Mouse (Mus musculus) limb, embryonic 10.5 days (tissue): ENCODE measurements around the gene Sec23b. TPM values are rescaled to one million over a fixed set of nuclear protein-coding genes. Genes with fewer than 3 reads are reported as not detected.

Experiments
- DNase-seq: peaks from one replicate; pipeline ENCODE4 v3.0.0-alpha.2; 2017; ENCODE audit warnings: low spot score
- H3K27ac ChIP-seq: fragments of 300-500 bp; sonication (generic); 2 replicates; pipeline ENCODE4 v1.5.1; 2016; ENCODE audit warnings: mild to moderate bottlenecking
- H3K27me3 ChIP-seq: fragments of 300-500 bp; sonication (generic); 2 replicates; pipeline ENCODE4 v1.6.1; 2016; ENCODE audit warnings: low read depth, mild to moderate bottlenecking; ENCODE audit not compliant: poor library complexity, severe bottlenecking
- H3K36me3 ChIP-seq: fragments of 300-500 bp; sonication (generic); 2 replicates; pipeline ENCODE4 v1.6.1; 2016; ENCODE audit warnings: mild to moderate bottlenecking, moderate library complexity
- H3K4me1 ChIP-seq: fragments of 300-500 bp; sonication (generic); 2 replicates; pipeline ENCODE4 v1.6.1; 2016
- H3K4me3 ChIP-seq: fragments of 300-500 bp; sonication (generic); 2 replicates; pipeline ENCODE4 v1.5.1; 2016; ENCODE audit warnings: mild to moderate bottlenecking, moderate library complexity
- H3K9me3 ChIP-seq: fragments of 300-500 bp; sonication (generic); replicated peaks from 2 replicates; pipeline ENCODE4 v1.6.1; 2016; ENCODE audit warnings: mild to moderate bottlenecking
- WGBS: fragments of 180-500 bp; shearing (Covaris S2); methylation state at CpG from one replicate; pipeline ENCODE4 v1.1.7; 2016; 5-methylcytosine and 5-hydroxymethylcytosine counted together
- microRNA-seq: library from miRNA; unstranded; fragments of <30 nt; microRNA quantifications from one replicate; pipeline ENCODE4, GENCODE M21; 2017
- polyA plus RNA-seq: library from polyadenylated mRNA; unstranded; fragments of >200 nt; fragmentation: Nextera tagmentation; extraction: Ambion mirVana; gene quantifications from 2 replicates; pipeline ENCODE4 v1.2.1, GENCODE M21; 2016

Sec23b gene
- polyA plus RNA-seq, 1 experiment from 2014 or later, result 112 TPM

DNA sequence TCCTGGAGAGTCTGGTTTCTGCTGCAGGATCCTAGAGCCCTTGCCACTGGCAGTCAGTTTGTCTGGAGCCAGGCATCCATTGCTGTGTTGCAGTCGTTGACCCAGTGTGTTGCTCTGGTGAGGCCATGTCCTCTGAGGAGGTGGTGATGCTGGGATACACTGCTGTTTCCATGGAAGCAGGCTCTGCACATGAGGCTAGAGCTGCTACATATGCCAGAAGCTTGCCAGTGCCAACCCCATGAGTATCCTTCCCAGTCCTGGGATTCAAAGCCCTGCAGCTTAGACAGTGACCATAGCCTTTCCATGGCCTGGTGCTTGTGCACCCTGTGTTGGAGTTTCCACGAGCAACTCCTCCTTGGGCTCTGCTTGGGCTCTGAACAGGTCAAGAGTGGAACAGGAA lies 77.5 kb downstream of the Sec23b start:
- Histone ChIP-seq H3K27me3 (no peaks in the 10 kb centered on the region), H3K36me3 (no peaks in the 10 kb centered on the region), H3K27ac (no peak overlapping the region), H3K4me3 (no peak overlapping the region), H3K9me3 (no peaks in the 10 kb centered on the region), H3K4me1 (no peaks in the 10 kb centered on the region)
- 81% methylated on average over 2 of the region's 2 CpGs for WGBS
- DNase-seq, result peak; percentile 21

DNA sequence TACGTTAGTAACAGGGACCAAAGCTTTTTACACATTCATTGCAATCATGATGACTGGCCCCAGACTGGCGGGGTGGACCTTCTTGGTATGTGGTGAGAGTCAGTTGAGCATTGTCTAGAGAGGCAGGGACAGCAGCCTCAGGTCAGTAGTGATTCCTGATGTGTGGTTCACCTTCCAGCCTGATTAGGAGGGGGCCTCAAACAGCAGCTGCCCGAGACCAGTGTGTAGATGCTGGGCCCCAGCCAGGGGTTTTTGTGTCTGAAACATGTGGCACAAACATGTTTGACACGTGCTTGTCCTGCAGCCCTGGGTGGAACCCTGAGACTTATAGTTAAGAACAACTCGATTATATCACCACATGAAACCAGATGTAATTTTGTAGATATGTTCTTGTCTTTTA lies 78.2 kb downstream of the Sec23b start:
- DNase-seq, result no peak
- Histone ChIP-seq H3K4me1 (no peaks in the 10 kb centered on the region), H3K4me3 (no peak overlapping the region), H3K36me3 (no peaks in the 10 kb centered on the region), H3K9me3 (no peaks in the 10 kb centered on the region), H3K27me3 (no peaks in the 10 kb centered on the region), H3K27ac (no peak overlapping the region)
- 85% methylated on average over 5 of the region's 5 CpGs for WGBS

DNA sequence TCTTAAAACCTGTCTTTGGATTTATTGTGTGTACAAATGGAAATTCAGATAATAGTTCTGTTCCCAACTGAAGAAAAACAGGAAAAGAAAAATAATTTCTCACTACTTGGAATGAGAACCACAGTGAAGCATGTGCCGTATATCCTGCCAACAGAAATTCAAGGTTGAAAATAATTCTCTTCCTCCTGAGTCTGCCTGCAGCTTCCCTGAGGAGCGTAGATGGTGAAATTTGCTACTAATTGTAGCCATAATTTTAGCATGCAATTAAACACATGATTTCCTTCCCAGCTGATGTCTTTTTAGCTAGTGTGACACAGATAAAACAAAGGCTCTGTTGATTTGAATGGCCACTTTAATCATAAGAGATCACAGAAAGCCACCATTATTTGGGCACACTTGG lies 78.7 kb downstream of the Sec23b start:
- Histone ChIP-seq H3K9me3 (no peaks in the 10 kb centered on the region), H3K4me3 (no peak overlapping the region), H3K36me3 (no peaks in the 10 kb centered on the region), H3K27ac (no peak overlapping the region), H3K27me3 (no peaks in the 10 kb centered on the region), H3K4me1 (no peaks in the 10 kb centered on the region)
- no peak for DNase-seq
- WGBS, result 89% methylated on average over 2 of the region's 2 CpGs

DNA sequence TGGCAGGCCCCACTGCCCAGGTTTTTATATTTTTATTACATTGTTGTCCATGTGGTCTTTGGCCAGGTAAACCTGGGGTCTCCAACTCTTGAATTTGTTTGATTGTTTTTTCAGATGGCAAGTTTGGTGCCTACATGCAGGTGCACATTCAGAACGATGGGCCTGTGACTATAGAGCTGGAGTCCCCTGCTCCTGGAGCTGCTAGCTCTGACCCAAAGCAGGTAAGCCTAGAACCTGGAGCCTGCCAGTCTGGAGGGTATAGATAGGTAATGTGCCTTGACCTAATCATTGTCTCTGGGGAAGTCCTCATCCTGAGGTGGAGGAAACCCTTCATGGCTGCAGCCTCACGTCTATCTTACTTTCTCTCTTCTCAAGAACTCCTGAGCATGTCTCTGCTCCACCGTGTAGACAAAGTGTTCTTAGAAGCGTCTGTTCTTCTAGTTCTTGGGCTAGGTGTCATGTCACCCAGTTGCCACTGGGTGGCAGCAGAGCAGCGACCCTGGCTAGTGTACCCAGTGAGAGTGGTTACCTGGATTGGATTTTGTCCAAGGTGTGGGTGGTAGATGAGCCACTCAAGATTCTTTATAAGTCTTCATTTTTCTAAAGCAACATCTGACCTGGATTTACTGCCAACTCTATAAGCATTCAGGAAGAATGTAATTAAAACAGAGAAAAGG lies 79.8 kb downstream of the Sec23b start:
- H3K27me3 ChIP-seq, result no peaks in the 10 kb centered on the region
- H3K9me3 ChIP-seq, result no peaks in the 10 kb centered on the region
- DNase-seq, result peak; percentile 71
- H3K36me3 ChIP-seq, result no peaks in the 10 kb centered on the region
- no peak overlapping the region for H3K27ac ChIP-seq
- 26% methylated on average over 5 of the region's 5 CpGs for WGBS
- no peak overlapping the region for H3K4me3 ChIP-seq
- H3K4me1 ChIP-seq, result no peaks in the 10 kb centered on the region

DNA sequence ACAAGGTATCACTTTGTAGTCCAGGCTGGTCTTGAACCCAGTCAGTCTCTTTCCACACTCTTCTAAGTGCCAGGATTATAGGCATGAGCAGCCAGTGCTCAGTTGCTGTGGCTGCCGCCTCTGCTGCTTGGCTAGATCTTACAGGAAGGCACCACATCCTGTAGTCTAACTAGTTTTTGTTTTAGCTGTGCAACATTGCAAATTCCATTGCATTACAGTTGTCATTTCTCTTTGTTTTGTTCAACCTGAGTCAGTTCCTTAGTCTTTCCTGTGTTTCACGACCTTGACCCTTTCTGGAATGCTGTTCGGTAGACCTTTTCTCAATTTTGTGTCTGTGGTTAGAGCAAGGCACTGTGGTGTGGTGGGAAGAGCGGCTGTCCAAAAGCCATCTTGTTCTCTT lies 81.2 kb downstream of the Sec23b start:
- Histone ChIP-seq H3K4me3 (no peak overlapping the region), H3K27ac (no peak overlapping the region), H3K36me3 (no peaks in the 10 kb centered on the region), H3K27me3 (no peaks in the 10 kb centered on the region), H3K4me1 (no peaks in the 10 kb centered on the region), H3K9me3 (no peaks in the 10 kb centered on the region)
- DNase-seq, result no peak
- WGBS, result 86% methylated on average over 4 of the region's 4 CpGs

DNA sequence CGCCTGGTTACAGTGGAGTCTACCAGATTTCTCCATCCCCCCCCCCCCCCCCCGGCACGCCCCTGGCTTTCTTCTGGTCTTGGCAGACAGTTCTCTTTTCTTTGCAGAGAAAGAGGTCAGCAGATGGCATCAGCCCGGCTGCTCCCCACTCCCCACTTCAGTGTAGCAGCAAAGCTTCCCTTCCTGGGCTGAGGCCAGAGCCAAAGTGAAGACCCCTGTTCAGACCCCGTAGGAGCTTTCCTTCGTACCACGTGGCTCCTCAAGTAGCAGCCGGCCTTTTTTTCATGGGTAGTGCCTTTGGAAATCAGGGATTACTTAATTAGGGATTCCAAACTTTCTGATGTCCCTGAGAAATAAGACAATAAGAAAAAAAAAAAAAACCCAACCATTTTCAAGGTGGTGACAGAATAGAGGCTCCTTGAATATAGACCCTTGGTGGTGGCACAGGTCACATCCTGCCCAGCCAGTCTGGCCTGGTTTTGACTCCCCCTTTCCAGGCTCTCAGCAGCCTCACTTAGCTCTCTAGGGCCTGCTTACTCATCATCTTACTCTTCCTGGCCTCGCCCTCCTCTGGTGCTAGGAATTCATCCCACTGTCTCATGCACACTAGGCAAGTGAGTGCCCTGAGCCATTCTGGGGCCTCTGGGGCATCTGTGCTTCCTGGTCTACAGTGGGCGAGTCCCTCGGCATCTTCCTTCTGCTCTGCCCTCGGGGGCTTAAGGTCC lies 81.8 kb downstream of the Sec23b start:
- no peaks in the 10 kb centered on the region for H3K27me3 ChIP-seq
- WGBS, result 81% methylated on average over 12 of the region's 12 CpGs
- no peaks in the 10 kb centered on the region for H3K36me3 ChIP-seq
- H3K4me1 ChIP-seq, result no peaks in the 10 kb centered on the region
- no peak overlapping the region for H3K27ac ChIP-seq
- no peaks in the 10 kb centered on the region for H3K9me3 ChIP-seq
- H3K4me3 ChIP-seq, result no peak overlapping the region
- no peak for DNase-seq

DNA sequence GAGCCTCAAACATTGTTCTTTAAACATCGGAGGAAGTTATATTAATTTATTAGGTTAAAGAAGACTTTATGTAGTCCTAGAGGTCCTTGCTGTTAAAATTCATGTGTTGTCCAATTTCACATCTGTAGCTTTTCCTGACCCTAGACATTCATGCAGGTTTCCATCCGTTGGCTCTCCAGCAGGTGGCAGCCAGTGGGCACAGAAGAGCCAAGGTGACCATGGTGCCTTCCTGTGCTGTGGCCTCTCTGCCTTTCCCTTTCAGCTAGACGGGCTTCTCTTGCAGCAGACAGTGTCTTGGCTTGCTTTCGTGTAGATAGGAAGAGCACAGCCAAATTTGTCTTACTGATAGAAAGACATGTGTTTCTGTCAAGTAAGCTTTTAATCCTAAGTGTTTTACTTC lies 82.7 kb downstream of the Sec23b start:
- Histone ChIP-seq H3K27ac (no peak overlapping the region), H3K36me3 (no peaks in the 10 kb centered on the region), H3K9me3 (no peaks in the 10 kb centered on the region), H3K4me1 (peaks cover 6% of the 10 kb centered on the region; the same call in 1 of the 2 replicates), H3K27me3 (no peaks in the 10 kb centered on the region), H3K4me3 (no peak overlapping the region)
- 74% methylated on average over 4 of the region's 4 CpGs for WGBS
- DNase-seq, result no peak

DNA sequence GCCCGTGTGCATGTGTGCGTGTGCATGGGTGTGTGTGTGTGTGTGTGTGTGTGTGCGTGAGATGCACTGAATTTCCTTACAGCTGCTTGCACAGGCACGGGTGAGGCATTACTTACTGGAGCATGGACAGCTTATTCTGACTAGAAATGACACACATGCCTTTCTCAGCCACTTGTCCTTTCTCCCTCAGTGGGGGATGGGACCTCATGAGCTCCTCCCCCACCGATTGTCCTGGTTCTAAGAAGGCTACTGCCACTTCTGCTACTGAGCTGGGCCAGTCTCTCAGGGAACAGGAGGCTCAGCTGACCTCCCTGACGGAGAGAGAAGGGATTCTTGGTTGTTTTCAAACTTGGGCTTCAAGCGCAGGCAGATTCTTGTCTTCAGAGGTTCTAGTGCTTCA lies 84.1 kb downstream of the Sec23b start:
- peaks cover 6% of the 10 kb centered on the region; the same call in 1 of the 2 replicates for H3K4me1 ChIP-seq
- H3K4me3 ChIP-seq, result no peak overlapping the region
- H3K27ac ChIP-seq, result no peak overlapping the region
- WGBS, result 85% methylated on average over 7 of the region's 7 CpGs
- no peaks in the 10 kb centered on the region for H3K36me3 ChIP-seq
- DNase-seq, result no peak
- no peaks in the 10 kb centered on the region for H3K27me3 ChIP-seq
- no peaks in the 10 kb centered on the region for H3K9me3 ChIP-seq

Small RNAs within 50 kb of the gene (microRNA-seq; reads per million reads assigned to microRNA genes)
- not detected for gene Gm24823

Other genes starting within 250 kb of the Sec23b start
- gene Ovol2, start 224.1 kb upstream of the Sec23b start, polyA plus RNA-seq, result 0.41 and 0.97 TPM in 2 replicates
- 68.7 and 71.3 TPM in 2 replicates for gene Kat14, start 187.2 kb upstream of the Sec23b start, polyA plus RNA-seq
- 2.3 TPM in 1 of 2 replicates, not detected in the other for gene Pet117, start 187.2 kb upstream of the Sec23b start, polyA plus RNA-seq
- 1.0 and 1.4 TPM in 2 replicates for gene Dzank1, start 28.8 kb upstream of the Sec23b start, polyA plus RNA-seq
- gene Polr3f, start 28.5 kb upstream of the Sec23b start, polyA plus RNA-seq, result 29.7 and 35.8 TPM in 2 replicates
- 66.0 and 67.0 TPM in 2 replicates for gene Rbbp9, start 5.4 kb upstream of the Sec23b start, polyA plus RNA-seq
- gene Smim26, start 37.8 kb downstream of the Sec23b start, polyA plus RNA-seq, result 24.0 and 30.7 TPM in 2 replicates
- gene Dtd1, start 43.7 kb downstream of the Sec23b start, polyA plus RNA-seq, result 34.7 and 35.4 TPM in 2 replicates